Mouse (Mus musculus) frontal cortex, postnatal 14 days (tissue): ENCODE measurements around the gene Fam173b.
A peak's percentile ranks its signal among the peaks of the same experiment; 100 is the strongest.
"Not testable (repeated sequence)": the region's sequence is repeated elsewhere in the genome, so short reads cannot be mapped to it uniquely, and the experiment has no call there.

Source experiments
- DNase-seq, 2 experiments: peaks; one replicate each; pipeline ENCODE4 v3.0.0; 2022; ENCODE audit warnings: low spot score in 2 of 2

The Fam173b gene

GRCm38 (mm10) chr15:31601646-31602374 is at the start of gene Fam173b, which contains the start of gene Cct5:
Gene Fam173b (plus strand): TSS chr15:31601852.
Gene Cct5 (minus strand): TSS chr15:31601804.
- DNase-seq = peak; percentile 96 to 99

GRCm38 (mm10) chr15:31554855-31555254 is 46.8 kb upstream of the Fam173b start:
- no peak for DNase-seq

DNA sequence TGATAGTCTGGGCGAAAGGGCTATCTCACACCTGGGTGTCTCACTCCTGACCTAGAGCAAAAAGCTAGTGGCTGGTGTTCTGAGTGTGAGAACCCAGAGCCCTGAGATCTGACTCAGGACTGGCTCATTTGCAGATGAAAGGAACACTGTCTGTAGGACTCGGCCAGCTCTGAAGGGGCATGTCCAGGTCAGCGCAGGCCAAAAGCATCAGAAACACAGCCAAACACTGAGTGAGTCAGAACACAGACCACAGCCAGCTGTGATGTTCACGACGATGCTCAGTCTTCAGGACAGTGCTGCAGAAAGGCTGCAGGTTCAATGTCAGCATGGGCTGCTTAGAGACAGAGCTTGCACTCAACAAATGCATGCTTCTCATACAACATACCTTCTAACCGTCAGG is 40.3 kb upstream of the Fam173b start:
- no peak for DNase-seq

GRCm38 (mm10) chr15:31561976-31562375 is 39.7 kb upstream of the Fam173b start:
- no peak for DNase-seq

DNA sequence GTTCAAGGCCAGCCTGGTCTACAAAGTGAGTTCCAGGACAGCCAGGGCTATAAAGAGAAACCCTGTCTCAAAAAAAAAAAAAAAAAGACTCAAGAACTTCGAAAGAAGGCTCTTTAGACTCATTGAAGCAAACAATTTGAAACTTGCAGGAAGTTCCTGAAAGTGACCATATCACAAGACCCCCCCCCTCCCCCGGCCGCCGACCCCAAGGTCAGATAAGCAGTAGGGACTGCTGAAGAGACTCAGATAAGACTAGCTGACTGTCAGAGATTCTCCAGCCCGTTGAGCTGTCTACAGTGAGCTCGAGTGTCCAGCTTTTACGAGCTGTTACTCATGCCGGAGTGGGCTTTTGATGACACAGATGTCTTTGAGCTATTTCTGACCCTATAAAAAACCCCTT is 38.8 kb upstream of the Fam173b start:
- no peak for DNase-seq

GRCm38 (mm10) chr15:31563577-31564546 is 37.8 kb upstream of the Fam173b start:
- DNase-seq = no peak

- no peak for DNase-seq
Measured at GRCm38 (mm10) chr15:31565184-31565583, 36.5 kb upstream of the Fam173b start, which contains the start of gene Cmbl. Gene Cmbl (plus strand): TSS chr15:31565389.

GRCm38 (mm10) chr15:31565786-31566185 is 35.9 kb upstream of the Fam173b start:
- no peak for DNase-seq

DNA sequence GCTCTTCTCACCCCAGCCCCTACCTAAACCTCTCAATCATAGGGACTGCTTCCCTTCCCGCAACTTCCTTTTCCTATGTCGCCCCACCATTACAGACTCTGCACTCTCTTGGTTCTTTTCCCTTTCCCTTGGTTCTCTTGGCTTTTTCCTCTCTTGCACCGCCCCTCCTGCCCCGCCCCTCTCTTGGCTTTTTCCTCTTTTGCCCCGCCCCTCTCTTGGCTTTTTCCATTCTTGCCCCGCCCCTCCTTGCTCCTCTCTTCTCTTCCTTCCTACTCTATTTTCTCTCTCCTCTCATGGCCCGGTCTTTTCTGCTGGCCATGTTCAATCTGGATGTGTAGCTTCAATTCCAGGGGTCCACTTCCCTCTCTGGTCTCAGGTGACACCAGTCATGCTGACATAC is 34.2 kb upstream of the Fam173b start:
- DNase-seq = no peak

- no peak for DNase-seq
Measured at GRCm38 (mm10) chr15:31568581-31568996, 33.1 kb upstream of the Fam173b start.

GRCm38 (mm10) chr15:31569325-31570022 is 32.2 kb upstream of the Fam173b start:
- DNase-seq = no peak

- no peak for DNase-seq
Measured at GRCm38 (mm10) chr15:31570959-31571358, 30.7 kb upstream of the Fam173b start.

DNA sequence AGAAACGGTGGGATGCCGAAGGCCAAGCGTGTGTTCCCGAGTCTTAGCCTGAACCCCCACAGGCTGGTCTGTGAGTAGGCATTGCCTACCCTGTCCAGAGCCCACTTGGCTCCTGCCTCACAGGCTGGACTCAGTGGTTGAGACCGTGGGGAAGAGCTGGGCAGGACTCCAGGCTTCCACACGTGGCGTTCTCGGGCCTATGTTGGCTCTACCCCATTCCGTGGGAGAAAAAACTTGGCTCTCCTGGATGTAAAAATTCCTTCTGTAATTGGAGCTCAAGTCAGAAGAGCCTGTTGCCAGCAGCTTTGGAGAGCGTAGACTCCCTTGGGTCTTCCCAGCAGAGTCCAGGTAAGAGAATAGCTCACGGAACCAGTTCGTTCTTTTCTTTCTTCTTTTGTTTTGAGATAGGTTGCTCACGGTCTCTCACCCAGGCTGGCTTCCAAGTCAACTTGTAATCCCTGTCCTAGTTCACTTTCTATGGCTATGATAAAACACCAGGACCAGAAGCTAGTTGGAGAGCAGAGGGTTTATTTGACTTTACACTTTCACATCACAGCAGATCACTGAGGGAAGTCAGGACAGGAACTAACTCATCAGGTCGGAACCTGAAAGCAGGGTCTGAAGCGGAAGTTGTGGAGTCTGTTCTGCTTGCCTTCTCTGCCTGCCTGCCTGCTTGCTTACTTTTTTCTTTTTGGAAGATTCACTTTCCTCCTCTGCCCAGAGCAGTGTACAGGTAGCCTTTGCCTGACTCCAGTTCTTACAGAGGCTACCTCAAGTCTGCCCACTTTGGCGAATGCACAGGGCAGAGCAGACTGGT is 29.5 kb upstream of the Fam173b start:
- no peak for DNase-seq

DNA sequence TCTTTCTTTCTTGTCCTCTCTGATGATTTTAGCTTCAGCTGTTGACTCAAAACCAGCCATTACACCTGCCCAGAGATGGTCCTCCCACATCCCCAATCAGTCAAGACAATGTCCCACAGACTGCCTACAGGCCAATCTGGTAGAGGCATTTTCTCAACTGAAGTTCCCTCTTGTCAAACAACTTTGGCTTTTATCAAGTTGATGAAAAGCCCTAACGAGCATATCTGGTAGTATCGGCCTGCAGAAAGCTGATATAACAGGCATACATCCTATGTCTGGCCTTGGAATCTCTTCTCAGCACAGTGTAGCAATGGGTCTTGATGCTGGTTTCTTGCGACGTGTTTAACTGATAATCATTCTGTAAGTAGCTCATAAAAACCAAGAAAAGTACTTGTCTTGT is 28.4 kb upstream of the Fam173b start:
- no peak for DNase-seq

- no peak for DNase-seq
Measured at GRCm38 (mm10) chr15:31573692-31574091, 28.0 kb upstream of the Fam173b start.

DNA sequence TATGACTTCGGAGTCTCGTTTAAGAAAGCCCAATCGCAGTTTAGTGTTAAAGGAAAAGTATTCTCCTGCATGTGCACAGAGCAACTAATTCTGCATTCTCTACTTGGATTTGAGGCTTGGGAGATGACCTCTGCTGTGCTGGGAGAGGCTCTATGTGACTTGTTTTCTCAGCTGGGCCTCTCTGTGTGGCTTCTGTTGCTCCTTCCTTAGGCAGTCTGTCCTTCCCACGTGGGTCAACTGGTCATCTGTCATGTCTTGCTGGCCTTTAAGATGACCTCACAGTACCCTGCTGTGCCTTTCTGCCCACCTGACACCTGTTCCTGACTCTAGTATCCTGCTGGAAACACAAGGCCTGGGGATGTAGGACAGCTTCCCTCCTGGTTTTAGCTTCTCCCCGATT is 25.6 kb upstream of the Fam173b start:
- no peak for DNase-seq

GRCm38 (mm10) chr15:31581086-31581485 is 20.6 kb upstream of the Fam173b start:
- DNase-seq = not testable (repeated sequence)

DNA sequence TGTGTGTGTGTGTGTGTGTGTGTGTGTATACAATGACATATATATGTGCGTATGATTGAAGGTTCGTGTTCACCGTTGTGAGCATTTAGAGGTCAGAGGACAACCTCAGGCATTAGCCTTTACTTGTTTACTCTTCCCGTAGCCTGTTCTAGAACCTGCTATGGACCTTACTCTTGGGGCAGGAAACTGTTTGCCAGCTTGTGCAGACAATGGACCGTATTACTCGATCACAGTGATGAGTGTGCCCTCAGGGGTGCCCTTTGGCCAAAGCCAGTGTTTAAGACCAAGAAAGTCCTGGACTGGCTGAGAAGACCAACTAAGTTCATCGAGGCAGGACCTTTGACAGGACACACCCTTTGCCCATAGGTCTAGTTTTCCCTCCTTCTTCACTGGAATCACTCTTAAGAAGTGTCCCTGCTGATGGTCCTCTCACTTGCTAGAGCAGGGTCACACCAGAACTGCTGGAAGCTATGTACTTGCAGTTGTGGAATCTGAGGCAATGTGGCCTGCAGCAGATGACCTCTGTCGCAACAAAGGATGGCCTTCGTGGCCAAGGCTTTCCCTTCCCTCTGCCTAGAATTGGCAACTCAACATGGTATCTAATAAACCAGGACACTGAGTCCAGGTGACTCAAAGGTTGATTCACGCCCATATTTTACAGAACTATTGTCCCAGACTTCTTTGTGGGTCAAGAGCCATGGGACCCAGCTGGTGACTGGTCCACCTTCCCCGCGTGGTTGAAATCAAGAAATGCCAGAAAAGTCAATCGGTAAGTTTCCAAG is 18.2 kb upstream of the Fam173b start:
- no peak for DNase-seq

DNA sequence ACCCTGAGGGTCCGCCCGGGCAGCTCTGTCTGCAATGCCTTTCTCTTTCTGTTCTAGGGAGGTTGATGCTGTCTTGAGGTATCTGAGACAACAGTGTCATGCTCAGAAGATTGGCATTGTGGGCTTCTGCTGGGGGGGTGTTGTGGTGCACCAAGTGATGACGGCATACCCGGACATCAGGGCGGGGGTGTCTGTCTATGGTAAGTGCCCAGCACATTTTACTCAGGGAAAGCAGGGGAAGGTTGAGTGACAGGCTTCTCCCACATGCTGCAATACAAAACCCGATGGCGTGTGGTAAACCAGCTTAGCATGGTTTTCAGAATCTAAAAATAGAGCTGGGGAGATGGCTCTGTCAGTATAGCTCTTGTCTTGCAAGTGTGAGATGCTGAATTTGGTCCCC is 16.4 kb upstream of the Fam173b start:
- no peak for DNase-seq

DNA sequence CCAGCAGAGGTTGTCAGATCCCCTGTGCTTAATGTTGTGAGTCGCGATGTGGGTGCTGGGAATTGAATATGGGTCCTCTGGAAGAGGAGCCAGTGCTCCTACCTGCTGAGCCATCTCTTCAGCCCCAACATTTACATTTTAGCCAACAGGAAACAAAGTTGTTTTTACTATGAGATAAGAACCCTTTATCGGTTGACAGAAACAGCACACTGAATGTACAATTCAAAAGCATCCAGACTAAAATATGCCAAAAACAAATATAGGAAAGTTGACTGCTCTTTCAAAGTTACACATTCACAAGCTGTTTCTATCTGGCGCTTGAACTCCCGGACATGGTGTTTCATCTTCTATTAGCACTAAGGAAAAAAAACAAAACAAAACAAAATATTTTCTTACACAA is 15.6 kb upstream of the Fam173b start:
- DNase-seq = no peak
